Mouse (Mus musculus): Measurements from ENCODE around the gene BC100530. TPM values are rescaled to one million over a fixed set of nuclear protein-coding genes. Genes with fewer than 3 reads are reported as not detected.
"Not testable (repeated sequence)": the region's sequence is repeated elsewhere in the genome, so short reads cannot be mapped to it uniquely, and the experiment has no call there.

The BC100530 gene
- polyA plus RNA-seq (2012; rRNA removed) = not detected in 2 replicates

- not testable (repeated sequence) for H3K27ac ChIP-seq (ENCODE audit: insufficient read depth, low read length); DNase-seq; H3K27me3 ChIP-seq (ENCODE audit: control insufficient read depth, insufficient read depth, low read length); H3K4me3 ChIP-seq (replicated peaks; ENCODE audit: insufficient read depth, low read depth, low read length); H3K4me1 ChIP-seq (ENCODE audit: control insufficient read depth, insufficient read depth, low read length)
- 81% methylated on average over 3 of the region's 3 CpGs for WGBS
Measured at GRCm38 (mm10) chr16:36367648-36368047, at the start of gene BC100530. Gene BC100530 (minus strand): TSS chr16:36367748.

- H3K27ac ChIP-seq (ENCODE audit: insufficient read depth, low read length) = no peak within 1 kb of the TSS
- no peaks in the 10 kb centered on the region for H3K27me3 ChIP-seq (ENCODE audit: control insufficient read depth, insufficient read depth, low read length)
- TF ChIP-seq CTCF (IDR thresholded peaks at IDR 0.05; ENCODE audit: borderline replicate concordance, insufficient read depth, low read depth, low read length) (no peak), POLR2A (IDR thresholded peaks at IDR 0.05; ENCODE audit: borderline replicate concordance, insufficient read depth, low read length) (no peak)
- no peak within 1 kb of the TSS for H3K4me3 ChIP-seq (replicated peaks; ENCODE audit: insufficient read depth, low read depth, low read length)
- DNase-seq = no peak
- H3K4me1 ChIP-seq (ENCODE audit: control insufficient read depth, insufficient read depth, low read length) = no peaks in the 10 kb centered on the region
Measured at GRCm38 (mm10) chr16:36408357-36408756, 40.8 kb upstream of the BC100530 start, which contains the start of gene Stfa2. Gene Stfa2 (minus strand): TSS chr16:36408457.

GRCm38 (mm10) chr16:36389060-36389459 is 21.5 kb upstream of the BC100530 start:
- Histone ChIP-seq H3K27me3 (ENCODE audit: control insufficient read depth, insufficient read depth, low read length) (no peaks in the 10 kb centered on the region), H3K27ac (ENCODE audit: insufficient read depth, low read length) (no peak overlapping the region), H3K4me3 (replicated peaks; ENCODE audit: insufficient read depth, low read depth, low read length) (no peak overlapping the region), H3K4me1 (ENCODE audit: control insufficient read depth, insufficient read depth, low read length) (no peaks in the 10 kb centered on the region)
- WGBS = 24% methylated on average over 4 of the region's 4 CpGs
- TF ChIP-seq POLR2A (IDR thresholded peaks at IDR 0.05; ENCODE audit: borderline replicate concordance, insufficient read depth, low read length) (no peak), CTCF (IDR thresholded peaks at IDR 0.05; ENCODE audit: borderline replicate concordance, insufficient read depth, low read depth, low read length) (no peak)
- DNase-seq = no peak

- 18% methylated on average over 2 of the region's 2 CpGs for WGBS
- TF ChIP-seq POLR2A (IDR thresholded peaks at IDR 0.05; ENCODE audit: borderline replicate concordance, insufficient read depth, low read length) (no peak), CTCF (IDR thresholded peaks at IDR 0.05; ENCODE audit: borderline replicate concordance, insufficient read depth, low read depth, low read length) (no peak)
- DNase-seq = no peak
- Histone ChIP-seq H3K27ac (ENCODE audit: insufficient read depth, low read length) (no peak overlapping the region), H3K4me1 (ENCODE audit: control insufficient read depth, insufficient read depth, low read length) (no peaks in the 10 kb centered on the region), H3K27me3 (ENCODE audit: control insufficient read depth, insufficient read depth, low read length) (no peaks in the 10 kb centered on the region), H3K4me3 (replicated peaks; ENCODE audit: insufficient read depth, low read depth, low read length) (no peak overlapping the region)
Measured at GRCm38 (mm10) chr16:36337171-36337570, 30.4 kb downstream of the BC100530 start.

GRCm38 (mm10) chr16:36334232-36334631 is 33.3 kb downstream of the BC100530 start, which contains the start of gene BC117090:
Gene BC117090 (minus strand): TSS chr16:36334332.
- H3K4me1 ChIP-seq (ENCODE audit: control insufficient read depth, insufficient read depth, low read length) = no peaks in the 10 kb centered on the region
- no peak within 1 kb of the TSS for H3K4me3 ChIP-seq (replicated peaks; ENCODE audit: insufficient read depth, low read depth, low read length)
- TF ChIP-seq POLR2A (IDR thresholded peaks at IDR 0.05; ENCODE audit: borderline replicate concordance, insufficient read depth, low read length) (no peak), CTCF (IDR thresholded peaks at IDR 0.05; ENCODE audit: borderline replicate concordance, insufficient read depth, low read depth, low read length) (no peak)
- no peaks in the 10 kb centered on the region for H3K27me3 ChIP-seq (ENCODE audit: control insufficient read depth, insufficient read depth, low read length)
- no peak for DNase-seq
- 76% methylated on average over 3 of the region's 3 CpGs for WGBS
- no peak within 1 kb of the TSS for H3K27ac ChIP-seq (ENCODE audit: insufficient read depth, low read length)

GRCm38 (mm10) chr16:36319286-36319685 is 48.3 kb downstream of the BC100530 start:
- H3K4me3 ChIP-seq (replicated peaks; ENCODE audit: insufficient read depth, low read depth, low read length) = no peak overlapping the region
- no peak overlapping the region for H3K27ac ChIP-seq (ENCODE audit: insufficient read depth, low read length)
- TF ChIP-seq POLR2A (IDR thresholded peaks at IDR 0.05; ENCODE audit: borderline replicate concordance, insufficient read depth, low read length) = no peak
- TF ChIP-seq CTCF (IDR thresholded peaks at IDR 0.05; ENCODE audit: borderline replicate concordance, insufficient read depth, low read depth, low read length) = no peak
- H3K4me1 ChIP-seq (ENCODE audit: control insufficient read depth, insufficient read depth, low read length) = no peaks in the 10 kb centered on the region
- no peak for DNase-seq
- no peaks in the 10 kb centered on the region for H3K27me3 ChIP-seq (ENCODE audit: control insufficient read depth, insufficient read depth, low read length)

- 81% methylated on average over 6 of the region's 6 CpGs for WGBS
- not testable (repeated sequence) for DNase-seq; H3K27ac ChIP-seq (ENCODE audit: insufficient read depth, low read length); H3K4me1 ChIP-seq (ENCODE audit: control insufficient read depth, insufficient read depth, low read length); H3K27me3 ChIP-seq (ENCODE audit: control insufficient read depth, insufficient read depth, low read length); H3K4me3 ChIP-seq (replicated peaks; ENCODE audit: insufficient read depth, low read depth, low read length)
Measured at GRCm38 (mm10) chr16:36316111-36316510, 51.4 kb downstream of the BC100530 start.

Other genes with a start within 250 kb of the BC100530 start
- gene Csta1, start 236.5 kb downstream of the BC100530 start, polyA plus RNA-seq (2012; rRNA removed) = not detected in 2 replicates
- gene Stfa2l1, start 210.9 kb downstream of the BC100530 start, polyA plus RNA-seq (2012; rRNA removed) = not detected in 2 replicates
- not detected in 2 replicates for gene Gm5483, start 183.5 kb downstream of the BC100530 start, polyA plus RNA-seq (2012; rRNA removed)
- not detected in 2 replicates for gene Gm5416, start 157.3 kb downstream of the BC100530 start, polyA plus RNA-seq (2012; rRNA removed)
- gene 2010005H15Rik, start 146.3 kb downstream of the BC100530 start, polyA plus RNA-seq (2012; rRNA removed) = not detected in 2 replicates
- not detected in 2 replicates for gene Stfa1, start 90.8 kb downstream of the BC100530 start, polyA plus RNA-seq (2012; rRNA removed)
- gene BC117090, start 33.4 kb downstream of the BC100530 start, polyA plus RNA-seq (2012; rRNA removed) = not detected in 2 replicates
- not detected in 2 replicates for gene Stfa2, start 40.7 kb upstream of the BC100530 start, polyA plus RNA-seq (2012; rRNA removed)
- gene Stfa3, start 87.6 kb upstream of the BC100530 start, polyA plus RNA-seq (2012; rRNA removed) = not detected in 2 replicates
- gene Casr, start 194.4 kb upstream of the BC100530 start, polyA plus RNA-seq (2012; rRNA removed) = 0.05 and 0.33 TPM in 2 replicates